Mouse (Mus musculus) embryonic facial prominence, embryonic 13.5 days (tissue): ENCODE measurements around the gene Sfxn3. TPM values are rescaled to one million over a fixed set of nuclear protein-coding genes. Genes with fewer than 3 reads are reported as not detected.

Experiments
- ATAC-seq: fragments of 200-750 bp; cut with Nextera tagmentation; 2 replicates; pipeline ENCODE4 v1.8.0; 2017; ENCODE audit warnings: low read depth; ENCODE audit not compliant: insufficient number of reproducible peaks, insufficient read depth, low FRiP score, low TSS enrichment
- H3K27ac ChIP-seq: fragments of 300-500 bp; sonication (generic); 2 replicates; pipeline ENCODE4 v1.5.1; 2015; ENCODE audit warnings: moderate library complexity, mild to moderate bottlenecking, inconsistent platforms
- H3K27me3 ChIP-seq: fragments of 300-500 bp; sonication (generic); 2 replicates; pipeline ENCODE4 v1.6.1; 2015; ENCODE audit warnings: mild to moderate bottlenecking, inconsistent platforms
- H3K36me3 ChIP-seq: fragments of 300-500 bp; sonication (generic); 2 replicates; pipeline ENCODE4 v1.6.1; 2015; ENCODE audit warnings: mild to moderate bottlenecking, inconsistent platforms
- H3K4me1 ChIP-seq: fragments of 300-500 bp; sonication (generic); 2 replicates; pipeline ENCODE4 v1.6.1; 2015; ENCODE audit warnings: inconsistent platforms
- H3K4me2 ChIP-seq: fragments of 300-500 bp; sonication (generic); 2 replicates; pipeline ENCODE4 v1.6.1; 2015; ENCODE audit warnings: moderate library complexity, mild to moderate bottlenecking, inconsistent platforms
- H3K4me3 ChIP-seq: fragments of 300-500 bp; sonication (generic); 2 replicates; pipeline ENCODE4 v1.5.1; 2015; ENCODE audit warnings: mild to moderate bottlenecking, inconsistent platforms
- H3K9ac ChIP-seq: fragments of 300-500 bp; sonication (generic); 2 replicates; pipeline ENCODE4 v1.6.1; 2015; ENCODE audit warnings: mild to moderate bottlenecking, inconsistent platforms
- H3K9me3 ChIP-seq: fragments of 300-500 bp; sonication (generic); 2 replicates; pipeline ENCODE4 v1.6.1; 2016; ENCODE audit warnings: inconsistent platforms
- WGBS: fragments of 180-500 bp; shearing (Covaris S2); methylation state at CpG from one replicate; pipeline ENCODE4 v1.1.7; 2015; ENCODE audit warnings: mixed read lengths; 5-methylcytosine and 5-hydroxymethylcytosine counted together
- polyA plus RNA-seq: library from polyadenylated mRNA; unstranded; fragments of >200 nt; fragmentation: Nextera tagmentation; extraction: Ambion mirVana; gene quantifications from 2 replicates; pipeline ENCODE4 v1.2.1, GENCODE M21; 2015

The Sfxn3 gene
- polyA plus RNA-seq = 32.3 and 32.5 TPM in 2 replicates

GRCm38 (mm10) chr19:45047417-45047934 is at the start of gene Sfxn3:
Gene Sfxn3, plus strand, starts transcription at chr19:45047503.
- WGBS = under 1% methylated on average over 26 of the region's 26 CpGs
- peak; percentile 76 for ATAC-seq
- H3K27ac ChIP-seq = peak within 1 kb of the TSS; percentile 88
- peaks cover 21% of the 10 kb centered on the region for H3K27me3 ChIP-seq
- H3K4me1 ChIP-seq = peaks cover 35% of the 10 kb centered on the region
- no peaks in the 10 kb centered on the region for H3K9me3 ChIP-seq
- peaks cover 26% of the 10 kb centered on the region for H3K36me3 ChIP-seq
- H3K4me2 ChIP-seq = peak within 1 kb of the TSS; percentile 80
- peak within 1 kb of the TSS; percentile 67 for H3K9ac ChIP-seq
- peak within 1 kb of the TSS; percentile 50 for H3K4me3 ChIP-seq

DNA sequence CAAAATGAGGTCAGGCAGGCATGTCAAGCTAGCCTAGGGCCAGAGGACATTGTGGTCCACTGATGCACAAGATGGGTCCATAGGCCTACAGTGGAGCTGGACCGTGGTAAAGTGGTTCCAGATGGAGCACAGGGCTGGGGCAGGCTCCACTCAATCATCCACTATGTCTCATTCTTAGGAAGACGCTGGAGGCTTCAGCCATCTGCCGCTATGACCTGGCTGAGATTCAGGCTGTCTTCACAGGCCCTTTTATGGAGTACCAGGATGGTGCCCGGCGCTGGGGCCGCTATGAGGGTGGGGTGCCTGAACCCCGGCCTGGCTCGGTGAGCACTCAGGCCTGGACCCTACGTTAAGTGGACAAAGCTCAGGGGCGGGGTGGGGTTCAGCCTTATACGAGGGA is 49.5 kb upstream of the Sfxn3 start:
- no peaks in the 10 kb centered on the region for H3K27me3 ChIP-seq
- H3K9ac ChIP-seq = no peak overlapping the region
- ATAC-seq = no peak
- H3K27ac ChIP-seq = no peak overlapping the region
- WGBS = 70% methylated on average over 11 of the region's 11 CpGs
- peaks cover 66% of the 10 kb centered on the region for H3K36me3 ChIP-seq
- no peak overlapping the region for H3K4me3 ChIP-seq
- no peaks in the 10 kb centered on the region for H3K4me1 ChIP-seq
- no peaks in the 10 kb centered on the region for H3K9me3 ChIP-seq
- no peak overlapping the region for H3K4me2 ChIP-seq

- H3K36me3 ChIP-seq = peaks cover 80% of the 10 kb centered on the region
Observed at GRCm38 (mm10) chr19:44999647-45000046, 47.7 kb upstream of the Sfxn3 start.

DNA sequence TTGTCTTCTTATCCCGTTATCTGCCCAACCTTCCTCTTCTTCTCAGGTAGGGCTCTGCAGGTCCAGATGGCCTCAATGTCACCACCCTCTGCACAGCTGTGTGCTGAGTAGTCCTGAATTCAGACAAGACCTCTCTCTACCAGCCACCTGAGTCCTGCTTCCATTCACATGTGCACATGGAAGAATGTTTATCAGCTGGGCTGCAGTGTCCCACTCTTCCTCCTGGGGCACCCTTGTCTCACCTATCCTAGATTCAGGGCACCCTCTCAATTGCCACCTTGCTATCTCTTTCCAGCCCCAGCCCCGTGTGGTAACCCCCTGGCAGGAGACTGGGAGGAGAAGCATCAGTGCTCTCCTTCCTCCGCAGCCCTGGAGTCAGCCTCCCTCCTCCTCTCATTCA is 45.0 kb upstream of the Sfxn3 start:
- H3K9me3 ChIP-seq = no peaks in the 10 kb centered on the region
- H3K27me3 ChIP-seq = no peaks in the 10 kb centered on the region
- ATAC-seq = no peak
- no peak overlapping the region for H3K9ac ChIP-seq
- H3K4me1 ChIP-seq = peaks cover 17% of the 10 kb centered on the region
- H3K4me2 ChIP-seq = no peak overlapping the region
- H3K27ac ChIP-seq = no peak overlapping the region
- H3K4me3 ChIP-seq = no peak overlapping the region
- whole genome bisulfite sequencing = 78% methylated on average over 3 of the region's 3 CpGs
- H3K36me3 ChIP-seq = peaks cover 72% of the 10 kb centered on the region

More at GRCm38 (mm10) chr19:44999647-45000046, 47.7 kb upstream of the Sfxn3 start:
- Histone ChIP-seq H3K4me3 (no peak overlapping the region), H3K4me2 (no peak overlapping the region), H3K9me3 (no peaks in the 10 kb centered on the region), H3K4me1 (0 out of 2 replicates have a peak, but pooled peaks cover 2% of the 10 kb centered on the region), H3K27ac (no peak overlapping the region), H3K9ac (no peak overlapping the region), H3K27me3 (no peaks in the 10 kb centered on the region)
- ATAC-seq = no peak
- 85% methylated on average over 8 of the region's 8 CpGs for WGBS

- Histone ChIP-seq H3K4me1 (peaks cover 28% of the 10 kb centered on the region), H3K4me3 (no peak overlapping the region), H3K4me2 (no peak overlapping the region), H3K9me3 (no peaks in the 10 kb centered on the region), H3K9ac (peak overlapping the region; percentile 27; the same call in 1 of the 2 replicates), H3K27ac (no peak overlapping the region), H3K27me3 (no peaks in the 10 kb centered on the region), H3K36me3 (peaks cover 65% of the 10 kb centered on the region)
- ATAC-seq = no peak
- WGBS = 85% methylated on average over 7 of the region's 7 CpGs
Observed at GRCm38 (mm10) chr19:45003740-45004516, 43.4 kb upstream of the Sfxn3 start.

GRCm38 (mm10) chr19:45005444-45005843 is 41.9 kb upstream of the Sfxn3 start, which contains the start of gene Twnk:
Gene Twnk, plus strand, starts transcription at chr19:45005663.
- H3K27ac ChIP-seq = peak within 1 kb of the TSS; percentile 86
- peak within 1 kb of the TSS; percentile 96 for H3K4me2 ChIP-seq
- 10% methylated on average over 16 of the region's 16 CpGs for WGBS
- ATAC-seq = no peak
- H3K36me3 ChIP-seq = peaks cover 65% of the 10 kb centered on the region
- no peaks in the 10 kb centered on the region for H3K9me3 ChIP-seq
- peak within 1 kb of the TSS; percentile 83 for H3K9ac ChIP-seq
- H3K4me3 ChIP-seq = peak within 1 kb of the TSS; percentile 95
- H3K4me1 ChIP-seq = peaks cover 28% of the 10 kb centered on the region
- no peaks in the 10 kb centered on the region for H3K27me3 ChIP-seq

- under 1% methylated on average over 82 of the region's 82 CpGs for WGBS
- Histone ChIP-seq H3K4me3 (peak within 1 kb of the TSS; percentile 95), H3K4me2 (peak within 1 kb of the TSS; percentile 96), H3K36me3 (peaks cover 65% of the 10 kb centered on the region), H3K4me1 (peaks cover 28% of the 10 kb centered on the region), H3K27ac (peak within 1 kb of the TSS; percentile 86), H3K9me3 (no peaks in the 10 kb centered on the region), H3K9ac (peak within 1 kb of the TSS; percentile 83), H3K27me3 (no peaks in the 10 kb centered on the region)
- ATAC-seq = peak; percentile 90
Observed at GRCm38 (mm10) chr19:45005957-45006712, 41.2 kb upstream of the Sfxn3 start, which contains the start of gene Mrpl43. Gene Mrpl43, minus strand, starts transcription at chr19:45006442.

- Histone ChIP-seq H3K9me3 (no peaks in the 10 kb centered on the region), H3K27me3 (no peaks in the 10 kb centered on the region), H3K27ac (peak overlapping the region; percentile 86), H3K4me1 (peaks cover 28% of the 10 kb centered on the region), H3K36me3 (peaks cover 65% of the 10 kb centered on the region), H3K4me3 (peak overlapping the region; percentile 95), H3K4me2 (peak overlapping the region; percentile 96), H3K9ac (peak overlapping the region; percentile 83)
- ATAC-seq = no peak
- WGBS = 40% methylated on average over 17 of the region's 17 CpGs
Observed at GRCm38 (mm10) chr19:45007021-45007420, 40.3 kb upstream of the Sfxn3 start.

- Histone ChIP-seq H3K27ac (peak overlapping the region; percentile 86), H3K4me3 (peak overlapping the region; percentile 95), H3K9me3 (no peaks in the 10 kb centered on the region), H3K36me3 (peaks cover 63% of the 10 kb centered on the region), H3K4me1 (peaks cover 33% of the 10 kb centered on the region), H3K9ac (peak overlapping the region; percentile 83), H3K27me3 (no peaks in the 10 kb centered on the region), H3K4me2 (peak overlapping the region; percentile 96)
- ATAC-seq = no peak
- 93% methylated on average over 20 of the region's 20 CpGs for WGBS
Observed at GRCm38 (mm10) chr19:45007425-45008191, 39.7 kb upstream of the Sfxn3 start.

DNA sequence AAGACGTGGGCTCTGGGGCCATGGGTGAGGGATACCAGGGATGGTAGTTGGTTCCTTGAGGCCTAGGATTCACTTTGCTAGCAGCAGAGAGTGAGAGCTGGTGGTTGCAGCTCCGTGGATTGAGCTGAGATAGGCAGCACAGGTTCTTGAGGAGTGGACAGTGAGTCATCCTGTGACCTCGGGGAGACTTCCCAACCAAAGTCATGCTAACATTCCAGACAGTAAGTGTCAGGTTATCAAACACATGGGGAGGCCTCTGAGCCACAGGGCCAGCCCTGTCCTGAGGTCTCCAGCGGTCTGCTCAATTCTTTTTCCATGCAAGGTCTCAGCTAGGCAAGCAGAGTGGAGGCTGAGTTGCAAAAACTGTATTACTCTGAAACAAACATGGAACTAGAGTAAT is 36.7 kb upstream of the Sfxn3 start:
- H3K27ac ChIP-seq = no peak overlapping the region
- H3K4me2 ChIP-seq = no peak overlapping the region
- H3K27me3 ChIP-seq = no peaks in the 10 kb centered on the region
- no peak overlapping the region for H3K4me3 ChIP-seq
- H3K4me1 ChIP-seq = peaks cover 49% of the 10 kb centered on the region
- WGBS = 90% methylated on average over 4 of the region's 4 CpGs
- H3K36me3 ChIP-seq = peaks cover 42% of the 10 kb centered on the region
- no peak for ATAC-seq
- no peaks in the 10 kb centered on the region for H3K9me3 ChIP-seq
- H3K9ac ChIP-seq = 0 out of 2 replicates have a peak overlapping the region, but pooled peaks have one; percentile 32

- no peaks in the 10 kb centered on the region for H3K9me3 ChIP-seq
- no peak overlapping the region for H3K4me3 ChIP-seq
- peak overlapping the region; percentile 56 for H3K9ac ChIP-seq
- no peak for ATAC-seq
- peak overlapping the region; percentile 99 for H3K27ac ChIP-seq
- no peak overlapping the region for H3K4me2 ChIP-seq
- H3K36me3 ChIP-seq = peaks cover 42% of the 10 kb centered on the region
- peaks cover 57% of the 10 kb centered on the region for H3K4me1 ChIP-seq
- H3K27me3 ChIP-seq = no peaks in the 10 kb centered on the region
- WGBS = 66% methylated on average over 8 of the region's 8 CpGs
Observed at GRCm38 (mm10) chr19:45012219-45012618, 35.1 kb upstream of the Sfxn3 start.
